Mouse (Mus musculus) heart, embryonic 11.5 days (tissue): Measurements from ENCODE around the gene Cep170b. TPM values are rescaled to one million over a fixed set of nuclear protein-coding genes. Genes with fewer than 3 reads are reported as not detected.

Experiments
- ATAC-seq: fragments of 200-750 bp; cut with Nextera tagmentation; replicated peaks from 2 replicates; pipeline ENCODE4 v1.8.0; 2017; ENCODE audit warnings: moderate library complexity; ENCODE audit not compliant: insufficient number of reproducible peaks, low FRiP score, low TSS enrichment
- H3K27ac ChIP-seq: fragments of 300-500 bp; sonication (generic); 2 replicates; pipeline ENCODE4 v1.5.1; 2014; ENCODE audit warnings: mild to moderate bottlenecking, low read depth, low read length
- H3K27me3 ChIP-seq: fragments of 300-500 bp; sonication (generic); 2 replicates; pipeline ENCODE4 v1.6.1; 2014; ENCODE audit warnings: mild to moderate bottlenecking, low read length, mixed read lengths; ENCODE audit not compliant: control insufficient read depth, insufficient read depth
- H3K36me3 ChIP-seq: fragments of 300-500 bp; sonication (generic); 2 replicates; pipeline ENCODE4 v1.6.1; 2014; ENCODE audit warnings: mild to moderate bottlenecking, low read length, moderate library complexity, mixed read lengths; ENCODE audit not compliant: control insufficient read depth, insufficient read depth
- H3K4me1 ChIP-seq: fragments of 300-500 bp; sonication (generic); 2 replicates; pipeline ENCODE4 v1.6.1; 2014; ENCODE audit warnings: low read length; ENCODE audit not compliant: control insufficient read depth, insufficient read depth
- H3K4me2 ChIP-seq: fragments of 300-500 bp; sonication (generic); 2 replicates; pipeline ENCODE4 v1.6.1; 2014; ENCODE audit warnings: mild to moderate bottlenecking, moderate library complexity
- H3K4me3 ChIP-seq: fragments of 300-500 bp; sonication (generic); 2 replicates; pipeline ENCODE4 v1.5.1; 2014; ENCODE audit warnings: low read depth, low read length
- H3K9ac ChIP-seq: fragments of 300-500 bp; sonication (generic); 2 replicates; pipeline ENCODE4 v1.6.1; 2014; ENCODE audit warnings: mild to moderate bottlenecking, low read depth, low read length, moderate library complexity
- H3K9me3 ChIP-seq: fragments of 300-500 bp; sonication (generic); replicated peaks from 2 replicates; pipeline ENCODE4 v1.6.1; 2016; ENCODE audit warnings: low read length; ENCODE audit not compliant: control insufficient read depth
- WGBS: fragments of 180-500 bp; shearing (Covaris S2); extraction: QIAGEN DNeasy Blood & Tissue Kit; methylation state at CpG from one replicate; pipeline ENCODE4 v1.1.7; 2014; ENCODE audit not compliant: insufficient replicate concordance; 5-methylcytosine and 5-hydroxymethylcytosine counted together
- polyA plus RNA-seq: library from polyadenylated mRNA; unstranded; fragments of >200 nt; fragmentation: Nextera tagmentation; extraction: Ambion mirVana; gene quantifications from 2 replicates; pipeline ENCODE4 v1.2.1, GENCODE M21; 2014

Cep170b gene
- polyA plus RNA-seq, 1 experiment from 2014 or later = 3.1 TPM

DNA sequence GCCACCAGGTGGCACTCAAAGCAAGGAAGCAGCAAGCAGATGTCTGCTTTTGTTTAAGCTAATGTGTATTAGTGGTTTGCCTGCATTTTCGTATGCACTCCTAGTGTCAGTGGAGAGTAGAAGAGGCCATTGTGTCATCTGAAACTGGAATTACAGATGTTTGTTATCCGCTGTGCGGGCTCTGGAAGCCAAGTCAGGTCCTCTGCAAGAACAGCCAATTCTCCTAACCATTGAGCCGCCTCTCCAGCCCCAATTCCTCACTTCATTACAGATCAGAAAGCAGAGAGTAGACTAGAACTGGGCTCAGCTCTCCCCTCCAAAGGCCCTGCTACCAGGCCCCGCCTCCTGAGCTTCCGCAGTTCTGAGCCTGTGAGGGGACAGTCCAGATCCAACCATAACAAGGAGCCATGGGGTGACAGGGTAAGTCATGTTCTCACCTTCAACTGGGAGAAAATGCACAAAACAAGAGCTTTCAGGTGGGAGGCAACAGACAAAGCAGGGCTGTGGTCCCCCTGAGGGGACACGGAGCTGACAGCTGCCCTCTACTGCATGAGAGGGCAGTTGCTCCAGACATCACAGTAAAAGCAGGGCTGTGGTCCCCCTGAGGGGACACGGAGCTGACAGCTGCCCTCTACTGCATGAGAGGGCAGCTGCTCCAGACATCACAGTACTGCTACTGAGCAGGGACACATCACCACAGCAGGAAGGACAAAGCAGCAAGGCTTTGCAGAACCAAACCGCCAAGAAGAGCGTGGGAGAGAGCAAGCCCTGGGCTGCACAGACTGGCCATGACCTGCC, 26.8 kb downstream of the Cep170b start:
- H3K4me2 ChIP-seq = peak overlapping the region; percentile 20

DNA sequence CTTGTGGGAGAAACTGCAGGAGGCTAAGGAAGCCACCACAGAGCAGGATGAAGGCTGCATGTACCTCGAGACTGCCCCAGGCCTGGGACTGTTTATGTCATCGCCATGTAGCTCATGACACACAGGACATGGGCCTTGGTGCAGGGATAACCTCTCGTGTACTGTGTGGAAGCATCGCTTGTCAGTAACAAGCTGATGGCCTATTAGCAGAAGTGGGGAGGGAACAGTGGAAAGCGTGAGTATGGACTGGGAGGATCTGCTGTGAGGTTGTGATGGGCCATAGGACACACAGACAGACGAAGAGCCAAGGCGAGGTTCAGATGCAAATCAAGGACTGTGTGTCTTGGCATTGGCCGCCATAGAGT, 27.3 kb downstream of the Cep170b start:
- H3K9ac ChIP-seq = no peak overlapping the region
- no peaks in the 10 kb centered on the region for H3K9me3 ChIP-seq
- no peak for ATAC-seq
- no peaks in the 10 kb centered on the region for H3K36me3 ChIP-seq
- no peak overlapping the region for H3K4me3 ChIP-seq
- 73% methylated on average over 8 of the region's 8 CpGs for WGBS
- H3K4me1 ChIP-seq = peaks cover 14% of the 10 kb centered on the region
- H3K4me2 ChIP-seq = no peak overlapping the region
- H3K27me3 ChIP-seq = no peaks in the 10 kb centered on the region
- H3K27ac ChIP-seq = no peak overlapping the region

More for the DNA sequence above, 26.8 kb downstream of the Cep170b start:
- peaks cover 15% of the 10 kb centered on the region for H3K4me1 ChIP-seq
- no peaks in the 10 kb centered on the region for H3K36me3 ChIP-seq
- no peak for ATAC-seq
- no peak overlapping the region for H3K4me3 ChIP-seq
- H3K27ac ChIP-seq = no peak overlapping the region
- H3K27me3 ChIP-seq = no peaks in the 10 kb centered on the region
- H3K9me3 ChIP-seq = no peaks in the 10 kb centered on the region
- 21% methylated on average over 10 of the region's 10 CpGs for WGBS
- H3K9ac ChIP-seq = no peak overlapping the region

DNA sequence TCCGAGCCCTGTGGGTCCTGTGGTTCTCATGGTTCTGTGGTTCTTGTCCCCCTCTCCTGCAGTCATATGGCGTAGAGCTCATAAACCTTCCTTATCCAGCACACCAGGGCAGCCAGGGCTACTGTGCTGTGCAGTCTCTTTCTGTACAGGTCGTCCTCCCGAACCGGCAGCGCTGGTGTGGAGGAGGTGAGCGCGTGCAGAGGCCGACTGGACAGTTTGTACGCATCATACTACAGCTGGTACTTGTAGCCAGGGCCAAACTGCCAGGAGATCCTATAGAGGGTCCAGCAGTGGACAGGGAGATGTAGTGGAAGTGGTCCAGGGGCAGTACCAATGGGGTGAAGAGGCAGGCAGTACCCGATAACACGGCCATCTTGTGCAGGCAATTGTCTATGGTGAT, 30.7 kb downstream of the Cep170b start:
- 86% methylated on average over 12 of the region's 12 CpGs for WGBS
- H3K4me3 ChIP-seq = no peak overlapping the region
- H3K9ac ChIP-seq = no peak overlapping the region
- no peak for ATAC-seq
- peaks cover 4% of the 10 kb centered on the region; the same call in 1 of the 2 replicates for H3K27me3 ChIP-seq
- H3K9me3 ChIP-seq = no peaks in the 10 kb centered on the region
- no peak overlapping the region for H3K4me2 ChIP-seq
- peaks cover 4% of the 10 kb centered on the region; the same call in 1 of the 2 replicates for H3K4me1 ChIP-seq
- no peak overlapping the region for H3K27ac ChIP-seq
- H3K36me3 ChIP-seq = no peaks in the 10 kb centered on the region

- no peak overlapping the region for H3K27ac ChIP-seq
- no peak overlapping the region for H3K4me3 ChIP-seq
- H3K4me2 ChIP-seq = no peak overlapping the region
- H3K27me3 ChIP-seq = peaks cover 4% of the 10 kb centered on the region; the same call in 1 of the 2 replicates
- no peaks in the 10 kb centered on the region for H3K4me1 ChIP-seq
- 49% methylated on average over 2 of the region's 2 CpGs for WGBS
- no peak for ATAC-seq
- no peaks in the 10 kb centered on the region for H3K36me3 ChIP-seq
- H3K9ac ChIP-seq = no peak overlapping the region
- 0 out of 2 replicates have a peak, but pooled peaks cover 2% of the 10 kb centered on the region for H3K9me3 ChIP-seq
These were observed 32.1 kb downstream of the Cep170b start for GRCm38 (mm10) chr12:112752399-112752798.

- H3K4me2 ChIP-seq = no peak overlapping the region
- no peaks in the 10 kb centered on the region for H3K36me3 ChIP-seq
- peaks cover 4% of the 10 kb centered on the region; the same call in 1 of the 2 replicates for H3K27me3 ChIP-seq
- H3K4me3 ChIP-seq = no peak overlapping the region
- WGBS = 59% methylated on average over 4 of the region's 4 CpGs
- H3K4me1 ChIP-seq = no peaks in the 10 kb centered on the region
- H3K9me3 ChIP-seq = 0 out of 2 replicates have a peak, but pooled peaks cover 2% of the 10 kb centered on the region
- no peak overlapping the region for H3K9ac ChIP-seq
- no peak for ATAC-seq
- H3K27ac ChIP-seq = no peak overlapping the region
These were observed 35.6 kb downstream of the Cep170b start for GRCm38 (mm10) chr12:112755900-112756299.

DNA sequence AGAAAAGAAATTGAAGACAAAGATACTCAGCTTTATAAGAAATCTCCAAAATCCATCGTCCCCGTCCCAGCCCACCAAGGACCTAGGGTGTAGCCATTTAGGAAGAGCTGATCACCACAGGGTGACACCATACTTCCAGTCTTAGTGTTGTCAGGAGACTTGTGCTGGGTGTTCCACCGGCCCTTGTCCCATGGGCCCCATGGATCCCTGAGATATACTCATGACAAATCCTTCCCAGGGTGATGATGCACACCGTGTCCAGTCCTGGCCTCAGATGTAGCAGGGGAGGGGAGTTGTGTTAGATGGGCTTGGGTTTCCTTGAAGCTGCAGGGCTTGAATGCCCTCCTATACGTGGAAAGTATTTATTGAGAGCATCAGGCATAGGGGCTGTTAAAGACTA, 37.6 kb downstream of the Cep170b start:
- no peaks in the 10 kb centered on the region for H3K36me3 ChIP-seq
- no peak overlapping the region for H3K9ac ChIP-seq
- H3K27me3 ChIP-seq = peaks cover 4% of the 10 kb centered on the region; the same call in 1 of the 2 replicates
- no peak overlapping the region for H3K4me3 ChIP-seq
- H3K4me1 ChIP-seq = no peaks in the 10 kb centered on the region
- no peak for ATAC-seq
- no peak overlapping the region for H3K27ac ChIP-seq
- 76% methylated on average over 5 of the region's 5 CpGs for WGBS
- 0 out of 2 replicates have a peak, but pooled peaks cover 2% of the 10 kb centered on the region for H3K9me3 ChIP-seq
- H3K4me2 ChIP-seq = no peak overlapping the region

DNA sequence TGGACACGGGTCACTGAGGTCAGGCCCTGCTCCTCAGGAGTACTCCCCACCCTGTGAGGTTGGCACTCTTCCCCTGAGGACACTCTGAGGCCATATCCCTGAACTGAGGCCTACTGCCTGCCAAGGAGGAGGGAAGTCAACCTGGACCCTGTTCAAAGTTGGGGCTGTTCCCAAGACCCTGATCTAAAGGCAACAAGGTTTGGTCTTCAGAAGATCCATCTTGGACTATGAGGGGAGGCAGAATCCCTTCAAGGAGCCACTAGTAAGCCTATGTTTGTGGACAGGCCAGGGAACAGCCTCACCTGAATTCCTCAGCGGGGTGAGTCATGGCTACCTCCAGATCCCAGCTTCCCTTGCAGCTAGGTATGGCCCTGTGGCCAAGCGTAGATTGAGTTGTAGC, 39.2 kb downstream of the Cep170b start:
- H3K9me3 ChIP-seq = 0 out of 2 replicates have a peak, but pooled peaks cover 2% of the 10 kb centered on the region
- no peak overlapping the region for H3K9ac ChIP-seq
- 87% methylated on average over 3 of the region's 3 CpGs for WGBS
- no peak overlapping the region for H3K4me2 ChIP-seq
- H3K36me3 ChIP-seq = no peaks in the 10 kb centered on the region
- peaks cover 4% of the 10 kb centered on the region; the same call in 1 of the 2 replicates for H3K27me3 ChIP-seq
- no peaks in the 10 kb centered on the region for H3K4me1 ChIP-seq
- no peak overlapping the region for H3K4me3 ChIP-seq
- no peak overlapping the region for H3K27ac ChIP-seq
- ATAC-seq = no peak

GRCm38 (mm10) chr12:112760154-112760926, 40.1 kb downstream of the Cep170b start, which contains the start of gene Pld4:
Pld4 (plus strand) TSS chr12:112760655.
- H3K4me3 ChIP-seq = no peak within 1 kb of the TSS
- no peaks in the 10 kb centered on the region for H3K4me1 ChIP-seq
- H3K9me3 ChIP-seq = 0 out of 2 replicates have a peak, but pooled peaks cover 2% of the 10 kb centered on the region
- H3K36me3 ChIP-seq = no peaks in the 10 kb centered on the region
- H3K27ac ChIP-seq = no peak within 1 kb of the TSS
- 37% methylated on average over 4 of the region's 4 CpGs for WGBS
- ATAC-seq = no peak
- H3K4me2 ChIP-seq = no peak within 1 kb of the TSS
- no peak within 1 kb of the TSS for H3K9ac ChIP-seq
- H3K27me3 ChIP-seq = peaks cover 4% of the 10 kb centered on the region; the same call in 1 of the 2 replicates
